Mouse (Mus musculus) hindbrain, embryonic 12.5 days (tissue): ENCODE results near the gene Noc4l. TPM values are rescaled to one million over a fixed set of nuclear protein-coding genes. Genes with fewer than 3 reads are reported as not detected.

ENCODE experiments used
- ATAC-seq: fragments of 200-750 bp; cut with Nextera tagmentation; 2 replicates; pipeline ENCODE4 v1.8.0; 2017; ENCODE audit warnings: moderate TSS enrichment; ENCODE audit not compliant: low FRiP score
- H3K27ac ChIP-seq: fragments of 300-500 bp; sonication (generic); 2 replicates; pipeline ENCODE4 v1.5.1; 2016; ENCODE audit warnings: mild to moderate bottlenecking
- H3K27me3 ChIP-seq: fragments of 300-500 bp; sonication (generic); 2 replicates; pipeline ENCODE4 v1.6.1; 2016; ENCODE audit warnings: mild to moderate bottlenecking
- H3K36me3 ChIP-seq: fragments of 300-500 bp; sonication (generic); 2 replicates; pipeline ENCODE4 v1.6.1; 2016; ENCODE audit warnings: mild to moderate bottlenecking
- H3K4me1 ChIP-seq: fragments of 300-500 bp; sonication (generic); 2 replicates; pipeline ENCODE4 v1.6.1; 2016
- H3K4me2 ChIP-seq: fragments of 300-500 bp; sonication (generic); replicated peaks from 2 replicates; pipeline ENCODE4 v1.6.1; 2016; ENCODE audit warnings: mild to moderate bottlenecking
- H3K4me3 ChIP-seq: fragments of 300-500 bp; sonication (generic); 2 replicates; pipeline ENCODE4 v1.5.1; 2016; ENCODE audit warnings: mild to moderate bottlenecking
- H3K9ac ChIP-seq: fragments of 300-500 bp; sonication (generic); 2 replicates; pipeline ENCODE4 v1.6.1; 2016; ENCODE audit warnings: mild to moderate bottlenecking, moderate library complexity
- H3K9me3 ChIP-seq: fragments of 300-500 bp; sonication (generic); replicated peaks from 2 replicates; pipeline ENCODE4 v1.6.1; 2016; ENCODE audit warnings: mild to moderate bottlenecking
- WGBS: fragments of 180-500 bp; shearing (Covaris S2); methylation state at CpG from one replicate; pipeline ENCODE4 v1.1.7; 2016; 5-methylcytosine and 5-hydroxymethylcytosine counted together
- microRNA-seq: library from miRNA; unstranded; fragments of <30 nt; microRNA quantifications from one replicate; pipeline ENCODE4, GENCODE M21; 2017
- polyA plus RNA-seq: library from polyadenylated mRNA; unstranded; fragments of >200 nt; fragmentation: Nextera tagmentation; extraction: Ambion mirVana; gene quantifications from 2 replicates; pipeline ENCODE4 v1.2.1, GENCODE M21; 2016

The Noc4l gene
- polyA plus RNA-seq, 1 experiment from 2014 or later: 50.0 TPM

- 76% methylated on average over 3 of the region's 3 CpGs for WGBS
- H3K9ac ChIP-seq: no peak overlapping the region
These were observed 45.5 kb downstream of the Noc4l start for GRCm38 (mm10) chr5:110607767-110608166.

GRCm38 (mm10) chr5:110605531-110606221 is 47.5 kb downstream of the Noc4l start:
- Histone ChIP-seq H3K4me3 (no peak overlapping the region), H3K4me1 (no peaks in the 10 kb centered on the region), H3K9me3 (no peaks in the 10 kb centered on the region), H3K36me3 (no peaks in the 10 kb centered on the region), H3K27ac (no peak overlapping the region), H3K9ac (no peak overlapping the region), H3K4me2 (no peak overlapping the region), H3K27me3 (no peaks in the 10 kb centered on the region)
- ATAC-seq: no peak
- 64% methylated on average over 5 of the region's 5 CpGs for WGBS

More at GRCm38 (mm10) chr5:110607767-110608166, 45.5 kb downstream of the Noc4l start:
- ATAC-seq: no peak
- Histone ChIP-seq H3K27ac (no peak overlapping the region), H3K36me3 (no peaks in the 10 kb centered on the region), H3K9me3 (no peaks in the 10 kb centered on the region), H3K4me2 (no peak overlapping the region), H3K4me1 (no peaks in the 10 kb centered on the region), H3K27me3 (no peaks in the 10 kb centered on the region), H3K4me3 (no peak overlapping the region)

GRCm38 (mm10) chr5:110604311-110604710 is 48.9 kb downstream of the Noc4l start:
- Histone ChIP-seq H3K4me3 (no peak overlapping the region), H3K36me3 (no peaks in the 10 kb centered on the region), H3K27me3 (no peaks in the 10 kb centered on the region; the same call in 1 of the 2 replicates), H3K4me2 (no peak overlapping the region), H3K9me3 (no peaks in the 10 kb centered on the region), H3K9ac (no peak overlapping the region), H3K4me1 (no peaks in the 10 kb centered on the region), H3K27ac (no peak overlapping the region)
- no peak for ATAC-seq
- WGBS: 91% methylated on average over 2 of the region's 2 CpGs

- Histone ChIP-seq H3K27me3 (no peaks in the 10 kb centered on the region; the same call in 1 of the 2 replicates), H3K36me3 (no peaks in the 10 kb centered on the region), H3K27ac (no peak overlapping the region), H3K4me2 (no peak overlapping the region), H3K9me3 (no peaks in the 10 kb centered on the region), H3K9ac (no peak overlapping the region), H3K4me3 (no peak overlapping the region), H3K4me1 (no peaks in the 10 kb centered on the region)
- no peak for ATAC-seq
- WGBS: 89% methylated on average over 7 of the region's 7 CpGs
These were observed 50.1 kb downstream of the Noc4l start for GRCm38 (mm10) chr5:110603016-110603685.

Small RNAs within 50 kb of the gene (microRNA-seq; reads per million reads assigned to microRNA genes)
- gene Mir7026: 2.4 reads per million

Other genes with a start within 250 kb of the Noc4l start
- 34.4 and 35.5 TPM in 2 replicates for gene Fbrsl1, start 204.9 kb downstream of the Noc4l start, polyA plus RNA-seq
- gene Galnt9, start 109.1 kb downstream of the Noc4l start, polyA plus RNA-seq: 8.2 and 8.8 TPM in 2 replicates
- 33.3 and 34.1 TPM in 2 replicates for gene Ddx51, start within 50 bp of the Noc4l start, polyA plus RNA-seq
- 55.4 and 61.4 TPM in 2 replicates for gene Ep400, start 117.3 kb upstream of the Noc4l start, polyA plus RNA-seq
- 23.4 and 24.1 TPM in 2 replicates for gene Pus1, start 127.2 kb upstream of the Noc4l start, polyA plus RNA-seq
- 35.4 and 38.1 TPM in 2 replicates for gene Ulk1, start 156.7 kb upstream of the Noc4l start, polyA plus RNA-seq
- 18.5 and 21.4 TPM in 2 replicates for gene Hscb, start 186.4 kb upstream of the Noc4l start, polyA plus RNA-seq
- 18.3 and 18.4 TPM in 2 replicates for gene Chek2, start 186.6 kb upstream of the Noc4l start, polyA plus RNA-seq
- 26.9 and 28.2 TPM in 2 replicates for gene Ttc28, start 226.4 kb upstream of the Noc4l start, polyA plus RNA-seq